Mouse (Mus musculus): ENCODE measurements around the gene Npas3.

The Npas3 gene

DNA sequence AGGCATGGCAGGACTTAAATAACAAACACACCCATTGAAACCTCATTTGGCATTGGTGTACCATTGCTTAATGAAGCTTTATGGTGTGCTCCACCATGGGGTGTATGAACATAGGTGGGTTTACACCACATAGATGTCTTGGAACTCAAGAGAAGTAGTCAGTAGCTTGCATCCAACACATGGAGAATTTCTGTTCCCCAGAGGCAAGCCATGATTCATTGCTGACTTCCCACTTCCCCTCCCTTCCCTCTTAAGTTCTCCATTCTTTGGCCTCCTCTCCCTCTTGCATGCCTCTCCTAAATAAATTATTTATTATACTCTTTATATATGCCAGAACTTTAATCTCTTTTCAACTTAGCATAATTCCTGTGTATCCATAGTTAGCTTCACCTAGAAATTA is 611.7 kb downstream of the Npas3 start:
- DNase-seq (ENCODE audit: low read depth, low spot score), result no peak

DNA sequence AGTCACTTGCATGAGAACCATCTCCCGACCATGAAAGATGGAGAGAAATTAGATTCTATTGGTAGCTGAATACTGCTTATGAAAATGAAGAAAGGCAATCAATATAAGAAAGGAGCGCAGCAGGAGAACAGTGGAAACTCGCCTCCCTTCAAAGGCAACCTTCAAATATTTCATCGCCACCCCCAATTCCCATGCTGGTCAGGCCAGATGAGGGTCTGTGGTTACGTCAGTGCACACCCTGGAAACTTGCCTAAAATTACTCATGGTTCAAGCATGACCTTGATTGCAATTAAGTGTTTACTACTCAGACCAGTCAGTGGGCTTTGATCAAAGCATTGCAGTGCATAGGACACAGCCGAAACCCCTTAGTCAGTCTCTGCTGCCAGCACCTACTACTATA is 613.8 kb downstream of the Npas3 start:
- DNase-seq (ENCODE audit: low read depth, low spot score), result no peak

DNA sequence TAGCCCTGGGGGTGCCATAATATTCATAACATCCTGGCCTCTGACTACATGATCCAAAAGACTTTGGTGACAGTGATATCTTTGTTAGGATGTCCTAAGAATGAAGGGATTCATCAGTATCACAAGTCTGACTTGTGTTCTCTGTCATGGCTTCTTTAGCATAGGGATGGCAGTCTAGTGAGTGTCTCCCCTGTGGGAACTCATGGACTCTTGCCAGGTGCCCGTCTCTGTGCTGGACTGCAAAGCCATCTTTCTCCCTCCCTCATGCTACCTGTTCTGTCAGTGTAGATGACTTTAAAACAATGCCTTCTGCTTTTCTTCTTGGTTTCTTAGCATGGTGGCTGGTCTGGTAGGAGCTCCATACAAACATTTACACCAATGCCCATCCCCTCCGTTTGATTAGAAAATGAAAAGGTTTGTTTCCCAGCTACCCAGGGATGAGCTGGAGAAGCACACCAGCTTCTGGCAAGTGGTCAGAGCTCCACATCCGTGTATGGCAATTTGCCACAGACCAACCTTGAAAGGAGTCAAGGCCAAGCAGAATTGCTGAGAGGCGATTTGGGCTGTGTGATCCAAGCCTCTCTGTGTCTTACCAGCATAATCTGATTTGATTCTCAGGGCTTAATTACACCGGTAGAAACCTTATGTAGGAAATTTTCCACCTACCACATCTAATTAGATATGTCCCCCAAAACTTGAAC is 616.1 kb downstream of the Npas3 start:
- no peak for DNase-seq (ENCODE audit: low read depth, low spot score)

DNA sequence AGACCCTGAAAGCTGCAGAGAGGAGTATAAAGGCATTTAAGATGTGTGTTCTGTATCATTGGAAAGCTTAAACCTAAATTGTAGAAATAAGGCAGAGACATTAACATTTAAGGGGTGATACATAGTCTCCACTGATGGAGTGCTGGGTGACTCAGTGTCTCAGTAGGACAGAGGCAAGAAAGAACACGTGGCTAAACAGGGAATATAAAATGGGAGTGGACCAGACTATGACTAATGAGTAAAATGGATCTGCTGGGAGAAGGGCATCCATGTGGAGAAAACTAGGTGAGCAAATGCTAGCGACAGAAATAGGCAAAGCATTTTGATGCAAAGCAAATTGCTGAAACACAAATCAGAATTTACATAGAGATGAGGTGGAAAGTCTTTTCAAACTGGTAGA is 617.2 kb downstream of the Npas3 start:
- DNase-seq (ENCODE audit: low read depth, low spot score), result no peak

DNA sequence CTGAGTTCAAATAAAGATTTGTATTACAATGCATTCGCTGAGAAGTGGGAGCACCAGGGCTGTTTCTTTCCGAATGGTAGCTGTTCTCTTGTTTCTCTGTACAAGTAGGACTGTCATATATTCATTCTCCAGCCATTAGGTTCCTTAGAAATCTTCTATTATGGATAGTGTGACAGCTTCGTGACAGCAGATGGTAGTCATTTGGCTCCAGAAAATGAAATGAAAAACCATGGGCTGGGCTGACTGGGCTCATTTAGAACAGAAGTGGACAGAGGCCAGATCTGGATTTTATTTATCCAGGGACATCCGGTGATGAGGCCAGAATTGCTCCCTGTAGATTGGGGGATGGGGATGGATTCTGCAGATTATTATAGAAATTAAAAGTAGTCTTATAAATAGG is 621.5 kb downstream of the Npas3 start:
- no peak for DNase-seq (ENCODE audit: low read depth, low spot score)

DNA sequence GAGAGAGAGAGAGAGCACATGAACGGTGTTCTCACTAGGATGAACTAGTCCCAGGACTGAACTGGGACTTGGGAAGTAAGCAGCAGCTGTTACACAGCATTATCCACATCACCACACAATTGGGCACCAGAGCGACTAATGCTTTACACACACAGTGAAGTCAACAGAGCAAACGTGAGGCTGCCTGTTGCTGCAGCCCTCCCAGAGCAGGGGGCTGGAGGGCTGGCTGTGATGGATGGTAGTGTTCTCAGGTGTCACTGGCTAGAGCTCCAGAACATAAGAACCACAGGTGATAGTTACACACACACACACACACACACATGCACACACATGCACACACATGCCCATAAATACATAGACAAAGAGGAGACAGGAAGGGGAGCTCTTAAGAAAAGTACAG is 626.7 kb downstream of the Npas3 start:
- no peak for DNase-seq (ENCODE audit: low read depth, low spot score)

DNA sequence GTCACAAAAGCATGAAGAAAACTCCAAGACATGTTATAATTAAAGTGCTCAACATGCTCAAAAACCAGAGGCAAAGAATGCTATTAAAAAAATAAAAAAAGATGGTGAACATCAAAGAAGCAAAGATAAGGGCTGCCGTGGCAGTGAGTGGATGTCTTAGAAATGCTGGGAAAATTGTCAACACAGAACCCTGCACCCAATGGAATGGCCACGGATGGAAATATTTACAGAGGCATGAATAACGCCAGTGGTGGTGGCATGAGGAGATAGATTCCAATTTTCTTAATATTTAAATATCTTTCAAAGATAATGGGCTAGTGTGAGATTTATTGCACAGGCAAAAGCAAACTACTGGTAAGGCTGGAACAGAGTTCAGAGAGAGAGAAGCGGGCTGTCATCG is 628.2 kb downstream of the Npas3 start:
- no peak for DNase-seq (ENCODE audit: low read depth, low spot score)

DNA sequence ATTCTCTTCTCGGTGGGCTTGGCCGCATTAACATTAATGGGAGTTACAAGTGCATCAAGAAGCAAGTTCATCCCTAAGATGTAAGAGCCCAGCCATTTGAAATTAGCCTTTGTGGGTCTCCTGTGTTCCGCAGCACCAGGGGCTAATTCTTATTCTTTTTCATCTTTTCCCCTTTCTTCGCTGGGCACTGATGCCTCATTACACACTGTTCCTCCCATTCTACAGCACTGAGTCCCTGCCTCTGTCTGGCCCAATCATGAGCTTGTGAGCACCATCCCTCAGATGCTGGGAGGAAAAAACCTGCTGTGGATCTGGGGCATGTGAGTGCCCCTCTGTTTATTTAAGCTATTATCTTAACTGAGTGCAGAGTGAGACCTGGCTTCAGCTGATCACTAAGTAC is 633.2 kb downstream of the Npas3 start:
- DNase-seq (ENCODE audit: low read depth, low spot score), result no peak

DNA sequence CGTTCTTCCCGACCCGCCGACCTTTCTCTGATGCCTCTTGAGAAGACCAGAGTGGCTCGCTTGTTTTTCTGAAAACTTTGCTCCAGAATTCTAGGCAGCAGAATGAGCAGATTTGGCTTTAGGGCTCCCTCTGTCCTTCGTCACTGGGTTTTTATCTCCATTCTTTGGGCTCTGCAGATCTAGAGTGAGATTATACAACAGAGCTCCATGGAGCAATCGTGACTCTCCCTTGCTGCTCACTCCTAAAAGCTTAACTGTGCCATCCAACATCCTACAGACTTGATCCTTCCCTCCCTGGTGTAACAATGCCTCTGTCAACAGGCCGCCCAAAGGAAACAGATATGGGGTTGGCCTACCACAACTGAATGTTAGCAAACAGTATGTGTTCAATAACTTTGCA is 634.4 kb downstream of the Npas3 start:
- no peak for DNase-seq (ENCODE audit: low read depth, low spot score)

DNA sequence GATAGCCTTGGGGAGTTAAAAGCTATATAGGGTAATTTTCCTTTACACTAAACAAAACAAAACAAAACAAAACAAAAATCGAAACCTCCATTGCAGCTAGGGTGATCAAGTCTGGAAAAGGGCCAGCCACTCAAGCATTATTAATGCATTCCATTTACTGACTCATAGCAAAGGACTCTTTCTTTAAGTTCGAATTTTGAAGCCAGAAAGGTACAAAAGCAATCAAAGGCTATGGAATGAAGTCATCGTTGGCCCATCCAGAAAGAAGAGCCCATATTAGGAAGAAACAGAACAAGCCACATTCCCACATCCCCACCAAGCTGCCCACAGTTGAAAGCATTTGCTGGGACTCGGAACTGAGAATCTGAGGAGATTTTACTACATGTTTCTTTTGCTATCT is 640.1 kb downstream of the Npas3 start:
- DNase-seq (ENCODE audit: low read depth, low spot score), result peak; percentile 12

DNA sequence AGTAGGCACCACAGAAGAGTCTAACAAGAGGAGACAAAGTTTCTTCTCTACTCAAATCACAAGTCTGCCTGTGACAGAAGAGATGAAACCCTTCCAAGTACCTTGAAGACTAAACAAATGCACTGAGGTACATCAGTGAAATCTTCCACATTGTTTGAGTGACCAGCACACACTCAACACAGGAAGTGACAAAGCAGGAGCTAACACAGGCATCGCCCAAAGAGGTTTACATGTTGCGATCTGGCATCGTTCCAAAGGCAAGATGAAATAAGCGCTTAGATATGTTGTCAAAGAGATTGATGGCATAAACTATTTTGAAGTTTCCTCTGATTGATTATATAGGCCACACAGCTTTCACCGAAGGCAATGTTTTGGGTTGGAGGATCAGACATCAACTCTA is 647.4 kb downstream of the Npas3 start:
- no peak for DNase-seq (ENCODE audit: low read depth, low spot score)

DNA sequence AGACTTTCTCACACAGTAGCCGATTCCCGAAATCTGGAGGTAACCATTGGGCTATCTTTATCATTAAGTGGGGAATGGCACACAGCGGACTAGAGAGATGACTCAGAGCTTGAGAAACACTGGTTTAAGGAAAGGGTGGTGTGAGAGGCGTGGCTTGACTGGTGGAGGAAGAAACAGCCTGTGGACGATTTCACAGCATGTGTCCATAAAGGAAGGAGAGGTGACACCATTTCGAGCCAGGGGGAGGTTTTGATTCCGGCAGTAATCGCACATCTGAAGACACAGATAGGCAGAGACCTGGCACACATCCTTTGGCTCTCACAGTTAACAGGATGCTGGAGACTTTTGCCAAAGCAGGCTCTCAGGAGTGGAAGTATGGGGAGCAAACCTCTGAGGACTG is 660.3 kb downstream of the Npas3 start:
- no peak for DNase-seq (ENCODE audit: low read depth, low spot score)

DNA sequence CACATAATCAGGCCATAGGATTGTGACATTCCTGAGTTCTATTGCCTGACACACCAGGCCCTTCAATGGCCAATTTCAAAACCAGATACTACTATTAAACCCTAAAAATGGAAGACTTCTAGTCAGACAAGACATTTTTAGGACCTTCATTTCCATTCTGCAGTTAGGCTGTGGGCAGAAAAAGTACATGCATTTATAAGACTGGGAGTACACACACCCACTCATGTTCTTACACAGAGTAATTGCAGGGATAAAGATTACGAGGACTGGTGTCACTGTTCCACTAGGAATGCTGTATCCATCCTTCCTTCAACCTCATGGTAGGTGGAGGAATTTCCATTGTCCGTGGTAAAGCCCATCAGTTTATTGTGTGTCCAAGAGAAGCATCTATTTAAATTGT is 661.7 kb downstream of the Npas3 start:
- no peak for DNase-seq (ENCODE audit: low read depth, low spot score)

DNA sequence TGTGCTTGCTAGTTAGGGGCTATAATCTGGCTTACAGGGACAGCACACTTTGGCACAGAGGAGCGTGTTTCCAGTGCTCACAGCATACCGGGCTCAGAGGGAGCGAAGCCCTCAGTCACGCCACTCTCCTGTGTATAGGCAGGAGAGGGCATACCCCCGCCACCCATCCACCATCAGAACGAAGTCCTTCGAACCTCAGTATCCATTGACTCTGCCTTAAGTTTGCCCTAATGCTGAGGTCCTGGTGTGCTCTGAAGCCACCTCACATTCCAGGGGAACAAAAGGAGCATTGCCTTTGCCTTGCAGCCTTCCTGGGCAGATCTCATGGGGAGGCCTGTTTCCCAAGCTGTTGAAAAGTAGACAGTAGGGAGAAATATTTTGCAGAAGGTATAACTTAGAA is 673.7 kb downstream of the Npas3 start:
- DNase-seq (ENCODE audit: low read depth, low spot score), result no peak

DNA sequence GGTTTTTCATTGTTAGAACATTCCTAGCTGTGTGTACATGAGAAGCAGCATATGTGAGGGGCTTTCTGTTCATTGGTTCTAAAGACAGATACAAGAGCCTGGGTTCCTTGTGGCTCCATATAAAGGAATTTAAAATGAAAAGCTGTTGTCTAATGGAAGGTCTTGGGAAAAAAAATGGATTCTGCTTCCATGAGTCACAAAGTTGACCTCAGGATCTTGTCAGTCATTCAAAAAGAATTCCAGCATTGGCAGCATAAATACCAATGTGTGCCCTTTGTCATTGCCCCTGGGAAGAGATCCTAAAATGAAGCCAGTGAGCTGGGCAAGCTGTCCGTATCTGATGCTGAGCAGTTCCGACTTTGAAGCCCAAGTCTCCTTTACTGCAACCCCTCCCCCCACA is 700.3 kb downstream of the Npas3 start:
- DNase-seq (ENCODE audit: low read depth, low spot score), result no peak

DNA sequence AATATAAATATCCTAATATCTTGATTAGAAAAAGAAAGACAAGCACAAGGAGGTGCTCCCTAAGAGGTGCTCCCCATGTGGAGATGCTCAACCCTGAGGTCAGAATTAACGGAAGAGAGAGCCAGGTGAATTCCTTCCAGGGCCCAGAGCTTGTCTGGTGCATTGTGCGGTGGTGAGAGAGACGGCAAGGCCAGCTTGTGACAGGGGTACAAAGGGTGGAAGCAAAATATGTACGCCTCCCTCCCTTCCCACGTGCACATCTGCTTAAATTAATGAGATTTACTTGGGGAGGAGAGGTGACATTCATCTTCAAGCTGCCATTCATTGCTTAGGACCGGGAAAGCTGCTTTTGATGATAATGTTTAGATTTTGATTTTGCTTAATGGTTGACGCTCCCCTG is 713.5 kb downstream of the Npas3 start:
- no peak for DNase-seq (ENCODE audit: low read depth, low spot score)

DNA sequence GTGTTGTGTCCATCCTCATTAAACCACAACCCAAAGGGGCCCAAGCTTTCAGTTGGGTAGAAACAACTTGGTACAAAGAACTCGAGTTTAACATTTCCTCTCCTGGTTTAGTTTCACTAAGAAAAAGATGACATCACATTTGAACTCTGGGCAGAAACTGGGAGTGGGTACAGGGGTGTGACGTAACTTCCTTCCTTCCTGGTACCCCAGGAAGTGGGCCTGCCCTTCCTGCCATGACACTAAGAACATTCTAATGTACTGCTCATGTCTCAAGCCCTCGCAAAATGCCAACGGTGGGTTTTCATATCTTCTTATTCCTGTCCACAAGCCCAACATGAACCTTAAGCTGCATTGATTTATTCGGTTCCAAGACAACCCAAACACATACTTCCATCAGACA is 715.1 kb downstream of the Npas3 start:
- DNase-seq (ENCODE audit: low read depth, low spot score), result no peak

DNA sequence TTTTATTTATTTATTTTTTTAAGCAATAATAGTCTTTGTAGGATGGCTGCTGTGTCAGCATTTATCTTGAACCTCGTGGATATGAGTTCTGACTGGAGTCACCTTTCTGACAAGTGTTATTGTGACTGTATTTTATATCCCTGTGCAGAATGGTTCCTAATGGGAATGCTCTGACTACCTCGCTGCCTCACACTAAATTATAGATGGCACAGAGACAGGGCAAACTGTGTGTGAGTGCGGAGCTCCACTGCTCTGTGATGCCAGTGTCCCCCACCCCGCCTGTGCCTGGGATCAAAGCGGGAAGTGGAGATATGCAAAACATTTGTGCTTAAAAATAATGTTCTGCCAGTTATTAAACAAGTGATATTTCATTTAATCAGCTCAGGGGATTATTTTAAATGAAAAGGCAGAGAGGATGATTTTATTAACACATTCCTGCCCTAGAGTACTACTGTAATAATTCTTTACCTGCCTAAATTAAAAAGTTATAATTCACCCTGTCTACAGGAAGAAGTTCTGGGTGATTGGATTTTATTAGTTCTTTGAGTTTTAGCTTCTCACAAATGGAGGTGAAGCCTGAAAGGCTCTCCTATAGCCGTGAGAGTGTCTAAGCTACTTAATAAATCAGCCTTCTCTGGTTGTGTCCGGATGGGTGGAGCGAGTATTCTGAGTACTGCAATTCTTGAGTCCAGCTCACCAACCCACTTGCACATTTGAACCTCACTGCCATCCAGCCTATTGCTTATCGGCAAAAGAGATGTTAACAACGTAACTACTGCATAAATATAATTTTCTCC is 721.1 kb downstream of the Npas3 start:
- DNase-seq (ENCODE audit: low read depth, low spot score), result no peak

DNA sequence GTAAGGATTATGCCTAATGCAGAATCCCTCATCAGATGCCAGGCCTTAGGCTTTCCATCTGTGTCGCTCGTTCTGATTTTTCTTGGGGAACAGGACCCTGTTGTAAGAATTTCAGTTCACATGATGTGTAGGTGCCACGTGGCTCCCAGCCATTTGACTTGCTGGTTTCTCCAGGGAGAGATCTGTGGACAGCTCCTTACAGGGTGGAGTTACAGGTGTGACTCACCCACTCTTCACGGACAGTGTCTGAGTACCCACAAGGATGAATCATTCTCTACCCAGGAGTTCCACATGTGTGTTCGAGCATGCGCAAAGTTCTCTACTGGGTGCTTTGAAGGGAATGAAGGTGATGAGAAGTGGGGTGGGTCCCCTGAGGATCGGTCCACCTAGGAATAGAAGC is 722.2 kb downstream of the Npas3 start:
- no peak for DNase-seq (ENCODE audit: low read depth, low spot score)

DNA sequence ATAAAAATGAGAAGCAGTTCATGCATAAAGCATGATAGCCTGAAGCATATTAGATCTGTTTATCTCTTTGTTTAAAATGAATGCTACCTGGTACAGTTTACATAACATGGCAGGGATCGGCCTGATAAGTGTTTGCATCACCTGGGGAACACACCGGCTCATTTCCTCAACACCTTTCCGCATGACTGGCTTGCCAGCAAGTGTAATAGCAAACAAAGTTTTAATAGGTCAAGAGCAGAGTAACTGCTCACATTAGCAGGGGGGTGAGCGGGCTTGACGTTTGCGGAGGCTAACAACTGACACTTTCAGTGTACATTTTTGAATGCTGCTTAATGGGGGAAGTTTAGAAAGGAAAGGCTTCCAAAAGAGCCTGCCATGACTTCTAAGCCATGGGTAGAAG is 724.9 kb downstream of the Npas3 start:
- no peak for DNase-seq (ENCODE audit: low read depth, low spot score)

DNA sequence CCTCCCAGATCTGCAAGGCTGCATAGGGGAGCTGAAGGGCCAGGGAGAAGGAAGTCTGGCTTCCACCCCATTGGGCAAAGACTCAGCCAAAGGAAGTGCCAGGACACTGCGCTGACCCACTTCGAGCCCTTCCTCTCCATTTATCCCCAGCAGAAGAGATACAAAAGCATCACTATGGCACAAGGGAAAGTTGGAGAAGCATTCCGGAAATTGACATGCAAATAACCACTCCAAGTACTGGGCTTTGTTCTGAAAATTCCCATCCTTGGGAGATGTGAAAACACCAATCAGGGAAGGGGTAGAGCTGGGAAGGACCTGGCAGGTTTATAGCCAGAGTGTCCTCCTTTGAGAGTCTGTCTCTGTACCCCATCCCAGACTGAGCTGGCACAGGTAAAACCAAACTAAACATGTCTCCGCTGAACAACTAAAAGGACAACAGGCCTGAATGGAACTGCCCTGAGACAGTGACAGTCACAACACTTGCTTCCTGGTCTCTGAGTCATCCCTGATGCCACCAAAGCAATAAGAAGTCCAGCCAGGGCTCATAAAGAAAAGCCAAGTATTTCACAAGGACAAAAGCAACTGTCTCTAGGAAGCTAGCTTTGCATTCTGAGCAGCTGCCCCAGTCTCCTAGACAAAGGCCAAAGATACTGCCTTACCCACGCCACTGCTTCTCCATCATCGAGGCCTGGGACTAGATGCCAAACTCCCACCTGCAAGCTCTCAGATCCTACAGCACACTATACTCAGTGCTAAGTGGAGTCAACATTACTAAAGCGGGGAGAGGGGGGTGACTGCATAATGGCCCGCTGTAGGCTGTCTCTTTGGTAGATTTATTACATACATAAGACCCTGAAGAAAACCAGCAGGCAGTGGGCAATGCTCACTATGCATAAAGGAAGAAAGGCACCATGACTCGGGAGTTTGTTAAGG is 733.4 kb downstream of the Npas3 start:
- peak; percentile 72 for DNase-seq (ENCODE audit: low read depth, low spot score)

DNA sequence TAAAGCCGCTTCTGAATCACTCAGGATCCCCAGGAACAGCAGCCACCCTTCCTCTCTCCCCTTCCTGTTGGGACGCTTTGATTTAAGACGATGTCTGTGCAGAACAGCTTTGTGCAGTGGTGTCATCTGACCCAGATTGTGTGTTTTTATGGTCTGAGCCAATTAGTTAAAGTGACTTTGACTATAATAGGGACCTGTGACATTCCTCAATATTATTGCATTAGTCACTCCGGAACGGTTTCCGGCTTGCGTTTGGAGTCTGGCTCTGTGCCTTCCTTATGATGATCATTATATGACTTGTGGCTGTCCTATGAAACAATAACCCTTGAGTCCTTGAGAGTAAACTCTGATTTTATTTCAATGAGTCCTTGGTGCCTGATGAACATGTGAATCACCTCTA is 735.5 kb downstream of the Npas3 start:
- no peak for DNase-seq (ENCODE audit: low read depth, low spot score)
